Mouse (Mus musculus) kidney, adult 2 months (tissue): ENCODE data around the gene Gal.

ENCODE experiments used
- CTCF ChIP-seq: fragments of 200-500 bp; conservative IDR thresholded peaks from 2 replicates; pipeline ENCODE4 v1.5.1; 2011; ENCODE audit warnings: low read depth, mild to moderate bottlenecking, control low read depth, low read length, moderate library complexity, mixed read lengths; ENCODE audit not compliant: insufficient read depth, insufficient read length
- POLR2A ChIP-seq: fragments of 200-500 bp; IDR thresholded peaks from one replicate; pipeline ENCODE4 v1.6.1; 2011; ENCODE audit warnings: low read depth, low read length, control low read depth

- TF ChIP-seq CTCF, result no peak
- no peak for TF ChIP-seq POLR2A
Observed at GRCm38 (mm10) chr19:3447348-3447747, 33.0 kb upstream of the Gal start.
